Mouse (Mus musculus): ENCODE measurements around the gene Eppin.

DNA sequence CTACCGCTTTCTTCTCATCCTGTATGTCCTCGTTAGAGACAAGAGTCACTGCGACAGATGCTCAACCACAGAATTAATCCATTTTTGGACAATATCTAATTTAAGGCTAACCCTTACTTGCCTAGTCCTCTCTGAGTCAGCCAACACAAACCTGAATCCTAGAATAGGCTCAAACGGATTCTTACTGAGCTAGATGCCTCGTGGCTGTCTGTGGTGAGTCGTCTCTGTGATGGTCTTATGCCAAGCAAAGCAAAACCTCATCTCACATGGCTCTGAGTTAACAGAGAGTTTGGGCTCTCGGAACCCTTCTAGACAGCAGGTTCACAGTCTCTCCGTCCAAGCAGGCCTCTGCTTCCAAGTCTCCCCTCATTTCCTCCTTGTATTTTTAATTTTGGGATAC, 11.0 kb upstream of the Eppin start:
- TF ChIP-seq ZKSCAN1 (IDR thresholded peaks at IDR 0.05; ENCODE audit: borderline replicate concordance, low read depth, low read length): no peak
- TF ChIP-seq NRF1 (IDR thresholded peaks at IDR 0.05; ENCODE audit: low read depth, low read length): no peak
- no peak for TF ChIP-seq POLR2A (IDR thresholded peaks at IDR 0.05; ENCODE audit: low read depth, low read length)
- no peak for TF ChIP-seq CTCF (conservative IDR thresholded peaks at IDR 0.05 in 1 of 2, IDR thresholded peaks at IDR 0.05 in 1 of 2; ENCODE audit: low read depth in 2 of 2, low read length in 2 of 2)
- TF ChIP-seq UBTF (IDR thresholded peaks at IDR 0.05; ENCODE audit: low read depth, low read length): no peak
- TF ChIP-seq EP300 (IDR thresholded peaks at IDR 0.05; ENCODE audit: low read length): no peak
- TF ChIP-seq MEF2A (IDR thresholded peaks at IDR 0.05; ENCODE audit: borderline replicate concordance, low read depth, low read length): no peak
- TF ChIP-seq TCF12 (IDR thresholded peaks at IDR 0.05; ENCODE audit: low read depth, low read length): no peak
